Mouse (Mus musculus) liver, embryonic 15.5 days (tissue): ENCODE measurements around the gene Mef2d. TPM values are rescaled to one million over a fixed set of nuclear protein-coding genes. Genes with fewer than 3 reads are reported as not detected.

Experiments
- microRNA-seq: library from miRNA; unstranded; fragments of <30 nt; microRNA quantifications from one replicate; pipeline ENCODE4, GENCODE M21; 2016
- polyA plus RNA-seq: library from polyadenylated mRNA; unstranded; fragments of >200 nt; fragmentation: Nextera tagmentation; extraction: Ambion mirVana; gene quantifications from 2 replicates; pipeline ENCODE4 v1.2.1, GENCODE M21; 2015

Mef2d gene
- polyA plus RNA-seq, 1 experiment from 2014 or later, result 6.8 TPM

Small RNA genes lying within 50 kb of the gene (microRNA-seq; reads per million reads assigned to microRNA genes)
- gene Gm25641 (not detected), gene Mir3093 (not detected), gene Mir9-1 (not detected)

Other genes starting within 250 kb of the Mef2d start
- gene Hdgf, start 236.1 kb upstream of the Mef2d start, polyA plus RNA-seq, result 213 and 216 TPM in 2 replicates
- 30.7 and 33.5 TPM in 2 replicates for gene Mrpl24, start 222.9 kb upstream of the Mef2d start, polyA plus RNA-seq
- gene Isg20l2, start 212.1 kb upstream of the Mef2d start, polyA plus RNA-seq, result 21.0 and 22.9 TPM in 2 replicates
- gene Rrnad1, start 211.7 kb upstream of the Mef2d start, polyA plus RNA-seq, result 5.6 and 6.3 TPM in 2 replicates
- gene Crabp2, start 193.7 kb upstream of the Mef2d start, polyA plus RNA-seq, result 0.31 and 0.75 TPM in 2 replicates
- gene Nes, start 171.3 kb upstream of the Mef2d start, polyA plus RNA-seq, result 2.2 and 2.3 TPM in 2 replicates
- 0.10 TPM in 1 of 2 replicates, not detected in the other for gene Bcan, start 142.1 kb upstream of the Mef2d start, polyA plus RNA-seq
- not detected in 2 replicates for gene Hapln2, start 114.8 kb upstream of the Mef2d start, polyA plus RNA-seq
- 14.3 and 18.1 TPM in 2 replicates for gene Gpatch4, start 99.3 kb upstream of the Mef2d start, polyA plus RNA-seq
- gene Naxe, start 83.9 kb upstream of the Mef2d start, polyA plus RNA-seq, result 75.0 and 81.5 TPM in 2 replicates
- not detected in 2 replicates for gene Ttc24, start 64.1 kb upstream of the Mef2d start, polyA plus RNA-seq
- 7.3 and 8.0 TPM in 2 replicates for gene Iqgap3, start 60.4 kb upstream of the Mef2d start, polyA plus RNA-seq
- gene Rhbg, start 112.3 kb downstream of the Mef2d start, polyA plus RNA-seq, result 7.6 and 7.7 TPM in 2 replicates
- 0.35 and 1.3 TPM in 2 replicates for gene Gm38392, start 144.8 kb downstream of the Mef2d start, polyA plus RNA-seq
- 3.6 and 4.8 TPM in 2 replicates for gene Tsacc, start 154.6 kb downstream of the Mef2d start, polyA plus RNA-seq
- gene Cct3, start 154.7 kb downstream of the Mef2d start, polyA plus RNA-seq, result 243 and 252 TPM in 2 replicates
- 92.0 and 99.4 TPM in 2 replicates for gene Glmp, start 182.7 kb downstream of the Mef2d start, polyA plus RNA-seq
- 1.3 and 1.4 TPM in 2 replicates for gene Tmem79, start 193.8 kb downstream of the Mef2d start, polyA plus RNA-seq
- gene Smg5, start 193.9 kb downstream of the Mef2d start, polyA plus RNA-seq, result 31.8 and 38.3 TPM in 2 replicates
- 5.4 and 6.2 TPM in 2 replicates for gene Paqr6, start 222.2 kb downstream of the Mef2d start, polyA plus RNA-seq
- gene Bglap3, start 230.4 kb downstream of the Mef2d start, polyA plus RNA-seq, result 0.28 and 0.71 TPM in 2 replicates
- gene Bglap2, start 236.3 kb downstream of the Mef2d start, polyA plus RNA-seq, result 0.28 TPM in 1 of 2 replicates, not detected in the other
- gene Bglap, start 242.1 kb downstream of the Mef2d start, polyA plus RNA-seq, result not detected in 2 replicates